Mouse (Mus musculus): Measurements from ENCODE around the gene H2-D1. TPM values are rescaled to one million over a fixed set of nuclear protein-coding genes. Genes with fewer than 3 reads are reported as not detected.

The H2-D1 gene
- polyA plus RNA-seq, 1 experiment from 2014 or later: 42.8 TPM

GRCm38 (mm10) chr17:35258492-35259478 is 3.7 kb upstream of the H2-D1 start:
- peaks cover 16% of the 10 kb centered on the region for H3K27me3 ChIP-seq (ENCODE audit: control insufficient read depth, insufficient read depth, low read length)
- H3K4me1 ChIP-seq (ENCODE audit: control insufficient read depth, insufficient read depth, low read length): no peaks in the 10 kb centered on the region
- H3K4me3 ChIP-seq (ENCODE audit: low read length): no peak overlapping the region
- H3K9ac ChIP-seq (ENCODE audit: low read depth, low read length): no peak overlapping the region
- peaks cover 6% of the 10 kb centered on the region for H3K36me3 ChIP-seq (ENCODE audit: control insufficient read depth, insufficient read depth, low read length)
- no peaks in the 10 kb centered on the region for H3K9me3 ChIP-seq (ENCODE audit: control insufficient read depth, low read length)
- no peak for ATAC-seq (ENCODE audit: low FRiP score, low TSS enrichment)
- H3K27ac ChIP-seq (ENCODE audit: low read depth, low read length): no peak overlapping the region
- no peak overlapping the region for H3K4me2 ChIP-seq (replicated peaks; ENCODE audit: low read depth, low read length)
- 64% methylated on average over 13 of the region's 14 CpGs for WGBS

GRCm38 (mm10) chr17:35259621-35260020 is 2.9 kb upstream of the H2-D1 start:
- no peak overlapping the region for H3K4me2 ChIP-seq (replicated peaks; ENCODE audit: low read depth, low read length)
- no peaks in the 10 kb centered on the region for H3K36me3 ChIP-seq (ENCODE audit: control insufficient read depth, insufficient read depth, low read length)
- H3K9me3 ChIP-seq (ENCODE audit: control insufficient read depth, low read length): no peaks in the 10 kb centered on the region
- H3K4me1 ChIP-seq (ENCODE audit: control insufficient read depth, insufficient read depth, low read length): no peaks in the 10 kb centered on the region
- H3K9ac ChIP-seq (ENCODE audit: low read depth, low read length): no peak overlapping the region
- H3K4me3 ChIP-seq (ENCODE audit: low read length): no peak overlapping the region
- no peak overlapping the region for H3K27ac ChIP-seq (ENCODE audit: low read depth, low read length)
- WGBS: 77% methylated on average over 4 of the region's 4 CpGs
- ATAC-seq (ENCODE audit: low FRiP score, low TSS enrichment): no peak
- peaks cover 20% of the 10 kb centered on the region for H3K27me3 ChIP-seq (ENCODE audit: control insufficient read depth, insufficient read depth, low read length)

DNA sequence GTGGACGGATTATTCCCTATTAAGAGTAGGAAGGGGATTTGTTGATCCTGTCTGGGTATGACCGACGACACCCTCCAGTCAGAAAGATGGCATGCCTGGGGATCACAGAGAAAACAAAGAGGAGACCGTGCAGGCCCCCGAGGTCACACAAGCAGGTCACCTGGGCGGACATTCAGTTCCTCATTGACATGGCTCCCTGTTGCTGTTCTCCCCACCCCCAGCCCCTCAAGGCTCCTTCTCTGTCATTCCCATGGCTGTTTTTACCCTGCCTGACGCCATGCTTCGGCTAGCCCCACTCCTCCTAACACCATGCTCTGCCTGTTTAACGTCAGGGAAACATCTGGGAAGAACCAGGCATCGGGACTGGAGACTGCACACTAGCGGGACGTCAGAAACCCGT is 879 bp upstream of the H2-D1 start:
- no peak for ATAC-seq (ENCODE audit: low FRiP score, low TSS enrichment)
- WGBS: 69% methylated on average over 13 of the region's 13 CpGs
- Histone ChIP-seq H3K27me3 (ENCODE audit: control insufficient read depth, insufficient read depth, low read length) (peaks cover 25% of the 10 kb centered on the region), H3K4me2 (replicated peaks; ENCODE audit: low read depth, low read length) (no peak overlapping the region), H3K27ac (ENCODE audit: low read depth, low read length) (no peak overlapping the region), H3K9me3 (ENCODE audit: control insufficient read depth, low read length) (no peaks in the 10 kb centered on the region), H3K4me1 (ENCODE audit: control insufficient read depth, insufficient read depth, low read length) (no peaks in the 10 kb centered on the region), H3K4me3 (ENCODE audit: low read length) (no peak overlapping the region), H3K36me3 (ENCODE audit: control insufficient read depth, insufficient read depth, low read length) (no peaks in the 10 kb centered on the region), H3K9ac (ENCODE audit: low read depth, low read length) (no peak overlapping the region)

- peak overlapping the region; percentile 99 for H3K4me2 ChIP-seq (replicated peaks; ENCODE audit: low read depth, low read length)
- peak overlapping the region; percentile 50 for H3K9ac ChIP-seq (ENCODE audit: low read depth, low read length)
- WGBS: 1% methylated on average over 28 of the region's 31 CpGs
- no peaks in the 10 kb centered on the region for H3K4me1 ChIP-seq (ENCODE audit: control insufficient read depth, insufficient read depth, low read length)
- peak; percentile 28; the same call in 1 of the 2 replicates for ATAC-seq (ENCODE audit: low FRiP score, low TSS enrichment)
- H3K27me3 ChIP-seq (ENCODE audit: control insufficient read depth, insufficient read depth, low read length): peaks cover 25% of the 10 kb centered on the region
- H3K27ac ChIP-seq (ENCODE audit: low read depth, low read length): no peak overlapping the region
- H3K9me3 ChIP-seq (ENCODE audit: control insufficient read depth, low read length): no peaks in the 10 kb centered on the region
- H3K4me3 ChIP-seq (ENCODE audit: low read length): peak overlapping the region; percentile 64
- no peaks in the 10 kb centered on the region for H3K36me3 ChIP-seq (ENCODE audit: control insufficient read depth, insufficient read depth, low read length)
These were observed 973 bp downstream of the H2-D1 start for GRCm38 (mm10) chr17:35263523-35263883.

- H3K9me3 ChIP-seq (ENCODE audit: control insufficient read depth, low read length): no peaks in the 10 kb centered on the region
- peaks cover 19% of the 10 kb centered on the region; the same call in 1 of the 2 replicates for H3K27me3 ChIP-seq (ENCODE audit: control insufficient read depth, insufficient read depth, low read length)
- no peaks in the 10 kb centered on the region for H3K36me3 ChIP-seq (ENCODE audit: control insufficient read depth, insufficient read depth, low read length)
- ATAC-seq (ENCODE audit: low FRiP score, low TSS enrichment): no peak
- H3K9ac ChIP-seq (ENCODE audit: low read depth, low read length): no peak overlapping the region
- no peak overlapping the region for H3K4me3 ChIP-seq (ENCODE audit: low read length)
- no peak overlapping the region for H3K4me2 ChIP-seq (replicated peaks; ENCODE audit: low read depth, low read length)
- no peaks in the 10 kb centered on the region for H3K4me1 ChIP-seq (ENCODE audit: control insufficient read depth, insufficient read depth, low read length)
- WGBS: 55% methylated on average over 1 of the region's 1 CpGs
- H3K27ac ChIP-seq (ENCODE audit: low read depth, low read length): no peak overlapping the region
These were observed 5.0 kb downstream of the H2-D1 start for GRCm38 (mm10) chr17:35267399-35268086.

DNA sequence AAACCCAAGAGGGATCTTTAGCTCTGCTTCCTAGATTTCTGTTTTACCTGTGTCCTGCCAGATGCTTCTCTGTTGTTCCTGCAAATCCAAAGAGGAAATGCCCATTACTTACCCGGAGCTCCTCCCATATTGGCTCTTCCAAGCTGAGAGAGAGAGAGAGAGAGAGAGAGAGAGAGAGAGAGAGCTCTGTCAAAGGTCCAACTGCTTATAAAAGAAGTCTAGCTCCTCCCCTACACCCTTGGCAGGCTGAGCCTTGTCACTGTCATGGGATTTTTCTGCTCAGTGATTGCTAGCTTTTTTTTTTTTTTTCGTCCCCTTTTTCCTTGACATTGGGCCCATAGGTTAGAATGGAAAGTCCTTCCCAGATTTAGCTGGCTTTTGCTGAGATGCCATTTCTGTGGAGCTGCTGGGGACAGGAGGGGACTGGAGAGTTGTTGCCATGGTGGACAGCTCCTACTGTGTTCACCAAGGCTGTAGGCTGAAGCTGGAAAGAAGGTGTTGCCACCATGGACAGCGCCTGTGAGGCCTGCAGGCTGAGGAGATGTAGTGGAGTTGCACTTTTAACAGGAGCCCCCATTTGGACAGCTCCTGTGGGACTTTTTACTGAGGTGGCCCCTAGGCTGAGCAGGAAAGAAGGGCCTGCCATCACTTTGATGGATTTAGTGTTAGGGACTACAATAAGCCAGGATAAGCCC is 7.3 kb downstream of the H2-D1 start:
- Histone ChIP-seq H3K9ac (ENCODE audit: low read depth, low read length) (no peak overlapping the region), H3K4me2 (replicated peaks; ENCODE audit: low read depth, low read length) (no peak overlapping the region), H3K9me3 (ENCODE audit: control insufficient read depth, low read length) (peaks cover 4% of the 10 kb centered on the region), H3K4me3 (ENCODE audit: low read length) (no peak overlapping the region), H3K27me3 (ENCODE audit: control insufficient read depth, insufficient read depth, low read length) (peaks cover 5% of the 10 kb centered on the region; the same call in 1 of the 2 replicates), H3K4me1 (ENCODE audit: control insufficient read depth, insufficient read depth, low read length) (no peaks in the 10 kb centered on the region), H3K36me3 (ENCODE audit: control insufficient read depth, insufficient read depth, low read length) (no peaks in the 10 kb centered on the region), H3K27ac (ENCODE audit: low read depth, low read length) (no peak overlapping the region)
- ATAC-seq (ENCODE audit: low FRiP score, low TSS enrichment): 0 out of 2 replicates have a peak, but pooled peaks have one; percentile 64
- WGBS: 35% methylated on average over 3 of the region's 3 CpGs

DNA sequence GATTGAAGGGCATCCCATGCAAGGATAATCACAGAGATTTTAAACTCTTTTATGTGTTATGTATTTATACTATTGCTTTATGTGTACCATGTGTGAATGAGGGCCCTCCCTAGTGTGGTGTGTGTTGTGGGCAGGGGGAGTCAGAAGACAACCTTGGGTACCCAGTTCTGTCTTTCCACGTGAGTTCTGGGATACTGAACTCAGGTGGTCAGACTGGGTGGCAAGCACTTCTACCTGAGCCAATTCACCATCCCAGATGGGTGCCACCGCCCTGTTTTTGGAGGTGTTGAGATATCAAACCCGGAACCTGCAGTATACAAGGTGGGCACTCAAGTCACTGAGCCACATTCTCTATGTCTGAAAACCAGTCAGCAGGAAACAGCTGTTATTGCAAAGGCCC is 9.7 kb downstream of the H2-D1 start:
- Histone ChIP-seq H3K9ac (ENCODE audit: low read depth, low read length) (no peak overlapping the region), H3K9me3 (ENCODE audit: control insufficient read depth, low read length) (peaks cover 4% of the 10 kb centered on the region), H3K4me1 (ENCODE audit: control insufficient read depth, insufficient read depth, low read length) (no peaks in the 10 kb centered on the region), H3K27me3 (ENCODE audit: control insufficient read depth, insufficient read depth, low read length) (peaks cover 9% of the 10 kb centered on the region), H3K4me3 (ENCODE audit: low read length) (no peak overlapping the region), H3K27ac (ENCODE audit: low read depth, low read length) (no peak overlapping the region), H3K36me3 (ENCODE audit: control insufficient read depth, insufficient read depth, low read length) (no peaks in the 10 kb centered on the region), H3K4me2 (replicated peaks; ENCODE audit: low read depth, low read length) (no peak overlapping the region)
- WGBS: 76% methylated on average over 3 of the region's 3 CpGs
- ATAC-seq (ENCODE audit: low FRiP score, low TSS enrichment): no peak

DNA sequence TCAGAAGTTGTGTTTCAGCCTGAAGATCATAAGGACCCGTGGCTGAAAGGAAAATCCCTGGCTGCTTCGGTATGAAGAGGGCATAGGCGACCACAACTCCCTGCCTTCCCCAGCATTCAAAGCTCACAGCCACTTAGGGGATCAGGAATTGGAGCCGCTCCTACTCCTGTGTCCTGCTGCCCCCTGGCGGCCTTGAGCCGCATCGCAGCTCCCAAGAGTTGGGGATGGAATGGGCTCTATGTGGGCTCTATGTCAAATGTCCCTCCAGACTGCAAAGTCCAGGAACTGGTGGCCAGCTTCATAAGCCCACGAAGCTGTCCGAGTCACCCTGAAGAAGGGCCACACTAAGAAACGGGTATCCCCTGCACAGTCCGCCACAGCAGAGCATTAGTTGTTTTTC is 12.2 kb downstream of the H2-D1 start:
- H3K9ac ChIP-seq (ENCODE audit: low read depth, low read length): no peak overlapping the region
- no peak overlapping the region for H3K4me3 ChIP-seq (ENCODE audit: low read length)
- no peak overlapping the region for H3K4me2 ChIP-seq (replicated peaks; ENCODE audit: low read depth, low read length)
- 8% methylated on average over 11 of the region's 11 CpGs for WGBS
- H3K4me1 ChIP-seq (ENCODE audit: control insufficient read depth, insufficient read depth, low read length): no peaks in the 10 kb centered on the region
- peaks cover 9% of the 10 kb centered on the region for H3K27me3 ChIP-seq (ENCODE audit: control insufficient read depth, insufficient read depth, low read length)
- no peaks in the 10 kb centered on the region for H3K36me3 ChIP-seq (ENCODE audit: control insufficient read depth, insufficient read depth, low read length)
- peak; percentile 58 for ATAC-seq (ENCODE audit: low FRiP score, low TSS enrichment)
- H3K9me3 ChIP-seq (ENCODE audit: control insufficient read depth, low read length): peaks cover 4% of the 10 kb centered on the region
- no peak overlapping the region for H3K27ac ChIP-seq (ENCODE audit: low read depth, low read length)

All from kidney, embryonic 14.5 days (tissue).